ENCODE assay signal across 7 mouse cellular contexts in genomic region chr10:127078001-127078676, GRCm38 (mm10). TPM values are rescaled to one million over a fixed set of nuclear protein-coding genes. Genes with fewer than 3 reads are reported as not detected.
DNase-seq lines count a peak whose midpoint lies in the region; ATAC-seq and TF ChIP-seq lines count a peak whose summit lies in the region.

No protein-coding gene starts in this region.

- H3K9ac ChIP-seq in lung, embryonic 16.5 days (ENCODE audit: low read length) = no peak overlapping the region
- peak overlapping the region; percentile 90 for H3K9ac ChIP-seq in forebrain, postnatal 0 days
- no peak overlapping the region for H3K9ac ChIP-seq in liver, embryonic 13.5 days
- H3K9ac ChIP-seq in stomach, embryonic 15.5 days = no peak overlapping the region

- H3K4me1 ChIP-seq in lung, embryonic 16.5 days (replicated peaks; ENCODE audit: control insufficient read depth, insufficient read depth, low read length) = peaks cover 19% of the 10 kb centered on the region
- peaks cover 3% of the 10 kb centered on the region for H3K4me1 ChIP-seq in lung, adult 2 months (ENCODE audit: control insufficient read depth, insufficient read depth, low read length)
- peaks cover 25% of the 10 kb centered on the region for H3K4me1 ChIP-seq in forebrain, postnatal 0 days (ENCODE audit: insufficient read depth)
- peaks cover 79% of the 10 kb centered on the region for H3K4me1 ChIP-seq in liver, embryonic 13.5 days (replicated peaks)
- peaks cover 41% of the 10 kb centered on the region for H3K4me1 ChIP-seq in stomach, embryonic 15.5 days

- TF ChIP-seq POLR2A in lung, adult 2 months (IDR thresholded peaks at IDR 0.05; ENCODE audit: borderline replicate concordance, extremely low read depth, low read depth, low read length) = no peak

- no peaks in the 10 kb centered on the region for H3K9me3 ChIP-seq in lung, embryonic 16.5 days (ENCODE audit: control insufficient read depth, low read length)
- no peaks in the 10 kb centered on the region for H3K9me3 ChIP-seq in forebrain, postnatal 0 days (ENCODE audit: low read length)
- H3K9me3 ChIP-seq in liver, embryonic 13.5 days (replicated peaks) = no peaks in the 10 kb centered on the region
- H3K9me3 ChIP-seq in stomach, embryonic 15.5 days = no peaks in the 10 kb centered on the region

- peaks cover 67% of the 10 kb centered on the region for H3K27me3 ChIP-seq in lung, embryonic 16.5 days (ENCODE audit: control insufficient read depth, insufficient read depth, low read depth, low read length)
- H3K27me3 ChIP-seq in forebrain, postnatal 0 days (ENCODE audit: insufficient read depth, low read length) = peaks cover 4% of the 10 kb centered on the region; the same call in 1 of the 2 replicates
- peaks cover 80% of the 10 kb centered on the region for H3K27me3 ChIP-seq in liver, embryonic 13.5 days
- H3K27me3 ChIP-seq in stomach, embryonic 15.5 days (replicated peaks) = peaks cover 65% of the 10 kb centered on the region

- 5% methylated on average over 12 of the region's 12 CpGs for WGBS in lung, embryonic 16.5 days
- WGBS in lung, adult 2 months = 16% methylated on average over 12 of the region's 12 CpGs
- WGBS in forebrain, postnatal 0 days = 2% methylated on average over 12 of the region's 12 CpGs
- 38% methylated on average over 12 of the region's 12 CpGs for WGBS in liver, embryonic 13.5 days (ENCODE audit: insufficient replicate concordance)
- WGBS in stomach, embryonic 15.5 days = 5% methylated on average over 12 of the region's 12 CpGs

- no peaks in the 10 kb centered on the region for H3K36me3 ChIP-seq in lung, embryonic 16.5 days (ENCODE audit: control insufficient read depth, insufficient read depth, low read length)
- H3K36me3 ChIP-seq in forebrain, postnatal 0 days (ENCODE audit: insufficient read depth) = peaks cover 6% of the 10 kb centered on the region; the same call in 1 of the 2 replicates
- H3K36me3 ChIP-seq in liver, embryonic 13.5 days = no peaks in the 10 kb centered on the region; the same call in 1 of the 2 replicates
- no peaks in the 10 kb centered on the region for H3K36me3 ChIP-seq in stomach, embryonic 15.5 days

- no peak for ATAC-seq in lung, embryonic 16.5 days (ENCODE audit: low read depth)
- ATAC-seq in forebrain, postnatal 0 days = peak; percentile 76
- no peak for ATAC-seq in liver, embryonic 13.5 days (ENCODE audit: low read depth)
- ATAC-seq in stomach, embryonic 15.5 days (ENCODE audit: insufficient read depth, low FRiP score, low read depth) = no peak

- peak overlapping the region; percentile 81; the same call in 1 of the 2 replicates for H3K4me2 ChIP-seq in lung, embryonic 16.5 days (ENCODE audit: low read depth, low read length)
- H3K4me2 ChIP-seq in forebrain, postnatal 0 days (ENCODE audit: low read depth) = peak overlapping the region; percentile 97
- peak overlapping the region; percentile 70; the same call in 1 of the 2 replicates for H3K4me2 ChIP-seq in liver, embryonic 13.5 days
- peak overlapping the region; percentile 93 for H3K4me2 ChIP-seq in stomach, embryonic 15.5 days

- TF ChIP-seq CTCF in lung, adult 2 months (IDR thresholded peaks at IDR 0.05; ENCODE audit: insufficient read depth, low read length) = no peak
- TF ChIP-seq CTCF in forebrain, postnatal 0 days (IDR thresholded peaks at IDR 0.05; ENCODE audit: low read depth) = no peak

- peak overlapping the region; percentile 47 for H3K4me3 ChIP-seq in lung, embryonic 16.5 days (ENCODE audit: low read length)
- no peak overlapping the region for H3K4me3 ChIP-seq in lung, adult 2 months (replicated peaks; ENCODE audit: extremely low read depth, low read depth, low read length)
- peak overlapping the region; percentile 87 for H3K4me3 ChIP-seq in forebrain, postnatal 0 days (ENCODE audit: low read depth, low read length)
- no peak overlapping the region for H3K4me3 ChIP-seq in liver, embryonic 13.5 days (replicated peaks)
- peak overlapping the region; percentile 50 for H3K4me3 ChIP-seq in stomach, embryonic 15.5 days (replicated peaks)

- DNase-seq in lung, adult 2 months = no peak
- peak; percentile 80 for DNase-seq in forebrain, postnatal 0 days
- DNase-seq in liver, embryonic 13.5 days = no peak
- DNase-seq in ovary, postnatal 14 days (ENCODE audit: low spot score) = no peak
- no peak for DNase-seq in gastrocnemius, adult 18-20 months (ENCODE audit: low spot score)

- no peak overlapping the region for H3K27ac ChIP-seq in lung, embryonic 16.5 days (ENCODE audit: low read length)
- peak overlapping the region; percentile 89 for H3K27ac ChIP-seq in forebrain, postnatal 0 days (ENCODE audit: low read depth, low read length)
- no peak overlapping the region for H3K27ac ChIP-seq in liver, embryonic 13.5 days
- no peak overlapping the region for H3K27ac ChIP-seq in stomach, embryonic 15.5 days

RNA-seq across cellular contexts. Expression of gene Agap2, which starts 3.1 kb away (rescaled TPM):
- 0.04 and 0.58 TPM in 2 replicates for polyA plus RNA-seq in lung, embryonic 16.5 days (2015; fragmentation: Nextera tagmentation; extraction: Ambion mirVana)
- 5.2 and 7.7 TPM in 2 replicates for polyA plus RNA-seq in lung, adult 2 months (2012; rRNA removed)
- total RNA-seq in forebrain, postnatal 0 days (2014; rRNA removed) = 220 and 258 TPM in 2 replicates
- polyA plus RNA-seq in forebrain, postnatal 0 days (2015; fragmentation: Nextera tagmentation; extraction: Ambion mirVana) = 3.5 and 4.6 TPM in 2 replicates
- 0.41 and 0.85 TPM in 2 replicates for polyA plus RNA-seq in liver, embryonic 13.5 days (2015; fragmentation: Nextera tagmentation; extraction: Ambion mirVana)
- polyA plus RNA-seq in stomach, embryonic 15.5 days (2015; fragmentation: Nextera tagmentation; extraction: Ambion mirVana) = 0.28 and 0.67 TPM in 2 replicates
- total RNA-seq in gastrocnemius, adult 18-20 months (2021) = 1 to 10 TPM; 1.3 to 1.7 TPM

RNA-seq across cellular contexts. Expression of gene Tspan31, which starts 8.1 kb away (rescaled TPM):
- 165 and 169 TPM in 2 replicates for polyA plus RNA-seq in lung, embryonic 16.5 days (2015; fragmentation: Nextera tagmentation; extraction: Ambion mirVana)
- 60.8 and 99.3 TPM in 2 replicates for polyA plus RNA-seq in lung, adult 2 months (2012; rRNA removed)
- total RNA-seq in forebrain, postnatal 0 days (2014; rRNA removed) = 105 and 201 TPM in 2 replicates
- 83.9 and 98.1 TPM in 2 replicates for polyA plus RNA-seq in forebrain, postnatal 0 days (2015; fragmentation: Nextera tagmentation; extraction: Ambion mirVana)
- polyA plus RNA-seq in liver, embryonic 13.5 days (2015; fragmentation: Nextera tagmentation; extraction: Ambion mirVana) = 69.4 and 77.7 TPM in 2 replicates
- 154 and 163 TPM in 2 replicates for polyA plus RNA-seq in stomach, embryonic 15.5 days (2015; fragmentation: Nextera tagmentation; extraction: Ambion mirVana)
- total RNA-seq in gastrocnemius, adult 18-20 months (2021) = 10 to 100 TPM; 22.4 to 23.4 TPM

RNA-seq across cellular contexts. Expression of gene Cdk4, which starts 14.8 kb away (rescaled TPM):
- polyA plus RNA-seq in lung, embryonic 16.5 days (2015; fragmentation: Nextera tagmentation; extraction: Ambion mirVana) = 1,550 and 1,646 TPM in 2 replicates
- 151 and 182 TPM in 2 replicates for polyA plus RNA-seq in lung, adult 2 months (2012; rRNA removed)
- 432 and 445 TPM in 2 replicates for total RNA-seq in forebrain, postnatal 0 days (2014; rRNA removed)
- polyA plus RNA-seq in forebrain, postnatal 0 days (2015; fragmentation: Nextera tagmentation; extraction: Ambion mirVana) = 656 and 790 TPM in 2 replicates
- polyA plus RNA-seq in liver, embryonic 13.5 days (2015; fragmentation: Nextera tagmentation; extraction: Ambion mirVana) = 645 and 664 TPM in 2 replicates
- polyA plus RNA-seq in stomach, embryonic 15.5 days (2015; fragmentation: Nextera tagmentation; extraction: Ambion mirVana) = 1,443 and 1,450 TPM in 2 replicates
- 10 to 100 TPM; 42.2 to 45.6 TPM for total RNA-seq in gastrocnemius, adult 18-20 months (2021)

RNA-seq across cellular contexts. Expression of gene March9, which starts 18.2 kb away (rescaled TPM):
- 0.46 and 0.53 TPM in 2 replicates for polyA plus RNA-seq in lung, embryonic 16.5 days (2015; fragmentation: Nextera tagmentation; extraction: Ambion mirVana)
- polyA plus RNA-seq in lung, adult 2 months (2012; rRNA removed) = 5.4 and 6.1 TPM in 2 replicates
- 70.7 and 75.8 TPM in 2 replicates for total RNA-seq in forebrain, postnatal 0 days (2014; rRNA removed)
- 7.9 and 8.1 TPM in 2 replicates for polyA plus RNA-seq in forebrain, postnatal 0 days (2015; fragmentation: Nextera tagmentation; extraction: Ambion mirVana)
- polyA plus RNA-seq in liver, embryonic 13.5 days (2015; fragmentation: Nextera tagmentation; extraction: Ambion mirVana) = 0.07 TPM in 1 of 2 replicates, not detected in the other
- 0.79 and 1.2 TPM in 2 replicates for polyA plus RNA-seq in stomach, embryonic 15.5 days (2015; fragmentation: Nextera tagmentation; extraction: Ambion mirVana)
- 1 to 10 TPM in 1 of 2 experiments, under 1 TPM in 1; 0.39 to 1.0 TPM for total RNA-seq in gastrocnemius, adult 18-20 months (2021)

RNA-seq across cellular contexts. Expression of gene Cyp27b1, which starts 30.1 kb away (rescaled TPM):
- polyA plus RNA-seq in lung, embryonic 16.5 days (2015; fragmentation: Nextera tagmentation; extraction: Ambion mirVana) = 0.11 and 0.38 TPM in 2 replicates
- polyA plus RNA-seq in lung, adult 2 months (2012; rRNA removed) = 0.14 and 0.26 TPM in 2 replicates
- total RNA-seq in forebrain, postnatal 0 days (2014; rRNA removed) = 0.08 and 0.33 TPM in 2 replicates
- 0.11 TPM in 2 replicates for polyA plus RNA-seq in forebrain, postnatal 0 days (2015; fragmentation: Nextera tagmentation; extraction: Ambion mirVana)
- not detected in 2 replicates for polyA plus RNA-seq in liver, embryonic 13.5 days (2015; fragmentation: Nextera tagmentation; extraction: Ambion mirVana)
- 0.17 and 0.32 TPM in 2 replicates for polyA plus RNA-seq in stomach, embryonic 15.5 days (2015; fragmentation: Nextera tagmentation; extraction: Ambion mirVana)
- total RNA-seq in gastrocnemius, adult 18-20 months (2021) = under 1 TPM in 1 of 2 experiments, not detected in 1; 0.19 TPM

Comparison
In these comparisons a context has a peak if more than half of its experiments do, and no peak if none do; other contexts are left out.
1. H3K4me3 ChIP-seq: peak in lung, embryonic 16.5 days (single experiment), forebrain, postnatal 0 days (single experiment) and stomach, embryonic 15.5 days (single experiment); none in lung, adult 2 months (single experiment) and liver, embryonic 13.5 days (single experiment).
2. Peak in every context shown above with its lines, with median percentiles within 50 percentile points of each other: H3K4me2 ChIP-seq.